Mouse (Mus musculus) heart, embryonic 14.5 days (tissue): ENCODE results near the gene Twnk. TPM values are rescaled to one million over a fixed set of nuclear protein-coding genes. Genes with fewer than 3 reads are reported as not detected.

Experiments used
- ATAC-seq: fragments of 200-750 bp; cut with Nextera tagmentation; 2 replicates; pipeline ENCODE4 v1.8.0; 2017; ENCODE audit warnings: low read depth, moderate TSS enrichment; ENCODE audit not compliant: insufficient number of reproducible peaks, insufficient read depth, low FRiP score
- H3K27ac ChIP-seq, 2 experiments: fragments of 200-500 bp in 1 of 2; fragments of 300-500 bp in 1 of 2; sonication (generic) in 1 of 2; replicated peaks in 1 of 2; 2 replicates each; pipeline ENCODE4 v1.5.1; 2012 to 2014; ENCODE audit warnings: low read depth in 2 of 2, low read length in 2 of 2, control low read depth in 1 of 2, mild to moderate bottlenecking in 1 of 2, mixed read lengths in 1 of 2; ENCODE audit not compliant: control insufficient read depth in 1 of 2, insufficient read depth in 1 of 2
- H3K27me3 ChIP-seq: fragments of 300-500 bp; sonication (generic); 2 replicates; pipeline ENCODE4 v1.6.1; 2014; ENCODE audit warnings: mild to moderate bottlenecking, low read length, control low read depth; ENCODE audit not compliant: control insufficient read depth, insufficient read depth
- H3K36me3 ChIP-seq: fragments of 300-500 bp; sonication (generic); 2 replicates; pipeline ENCODE4 v1.6.1; 2014; ENCODE audit warnings: mild to moderate bottlenecking, control low read depth, low read length, mixed read lengths; ENCODE audit not compliant: control insufficient read depth, insufficient read depth
- H3K4me1 ChIP-seq, 2 experiments: fragments of 200-500 bp in 1 of 2; fragments of 300-500 bp in 1 of 2; sonication (generic) in 1 of 2; 2 replicates each; pipeline ENCODE4 v1.6.1; 2012 to 2014; ENCODE audit warnings: low read length in 2 of 2, control low read depth in 1 of 2, mixed read lengths in 1 of 2; ENCODE audit not compliant: control insufficient read depth in 2 of 2, insufficient read depth in 2 of 2
- H3K4me2 ChIP-seq: fragments of 300-500 bp; sonication (generic); 2 replicates; pipeline ENCODE4 v1.6.1; 2014; ENCODE audit warnings: mild to moderate bottlenecking, low read length
- H3K4me3 ChIP-seq, 2 experiments: fragments of 200-500 bp in 1 of 2; fragments of 300-500 bp in 1 of 2; sonication (generic) in 1 of 2; 2 replicates each; pipeline ENCODE4 v1.5.1; 2012 to 2014; ENCODE audit warnings: low read length in 2 of 2, mild to moderate bottlenecking in 2 of 2, control low read depth in 1 of 2, low read depth in 1 of 2, moderate library complexity in 1 of 2; ENCODE audit not compliant: control insufficient read depth in 1 of 2, insufficient read depth in 1 of 2
- H3K9ac ChIP-seq: fragments of 300-500 bp; sonication (generic); 2 replicates; pipeline ENCODE4 v1.6.1; 2014; ENCODE audit warnings: mild to moderate bottlenecking, low read length
- H3K9me3 ChIP-seq: fragments of 300-500 bp; sonication (generic); 2 replicates; pipeline ENCODE4 v1.6.1; 2016; ENCODE audit warnings: low read length, control low read depth; ENCODE audit not compliant: control insufficient read depth
- WGBS: fragments of 180-500 bp; shearing (Covaris S2); extraction: QIAGEN DNeasy Blood & Tissue Kit; methylation state at CpG from one replicate; pipeline ENCODE4 v1.1.7; 2014; 5-methylcytosine and 5-hydroxymethylcytosine counted together
- polyA plus RNA-seq: library from polyadenylated mRNA; unstranded; fragments of >200 nt; fragmentation: Nextera tagmentation; extraction: Ambion mirVana; gene quantifications from 2 replicates; pipeline ENCODE4 v1.2.1, GENCODE M21; 2014

The Twnk gene
- polyA plus RNA-seq, 1 experiment from 2014 or later: 14.6 TPM

DNA sequence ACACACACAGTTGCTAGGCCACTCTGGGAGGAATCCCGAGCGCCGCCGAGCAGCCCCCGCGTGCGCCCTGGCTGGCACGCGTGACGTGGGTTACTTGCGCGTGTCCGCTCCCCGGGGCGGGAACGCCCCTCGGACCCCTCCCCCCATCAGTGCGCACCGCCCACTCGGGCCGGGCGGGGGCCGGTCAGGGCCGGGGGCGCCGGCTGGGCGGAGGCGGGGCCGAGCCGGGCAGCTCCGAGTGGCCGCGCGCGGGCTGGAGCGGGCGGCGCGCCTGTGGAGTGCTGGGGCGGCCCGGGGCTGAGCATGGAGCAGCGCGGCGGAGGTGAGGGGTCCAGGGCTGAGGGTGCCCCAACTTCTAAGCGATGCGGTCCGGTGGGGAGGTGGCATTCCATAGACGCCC, 12.4 kb downstream of the Twnk start:
- peak overlapping the region; percentile 96 for H3K9ac ChIP-seq
- peaks cover 24% of the 10 kb centered on the region for H3K36me3 ChIP-seq
- under 1% methylated on average over 48 of the region's 48 CpGs for WGBS
- peak overlapping the region; percentile 98 for H3K4me2 ChIP-seq
- H3K4me1 ChIP-seq: peaks cover 23 to 46% of the 10 kb centered on the region in 2 experiments
- H3K27ac ChIP-seq: peak overlapping the region; percentile 98 to 100
- H3K27me3 ChIP-seq: no peaks in the 10 kb centered on the region
- ATAC-seq: peak; percentile 76
- H3K4me3 ChIP-seq: peak overlapping the region; percentile 68 to 79
- no peaks in the 10 kb centered on the region for H3K9me3 ChIP-seq

GRCm38 (mm10) chr19:45018351-45018831, 12.9 kb downstream of the Twnk start:
- ATAC-seq: no peak
- 0% methylated on average over 12 of the region's 13 CpGs for WGBS
- Histone ChIP-seq H3K4me3 (peak overlapping the region; percentile 68 to 79), H3K4me2 (peak overlapping the region; percentile 98), H3K4me1 (peaks cover 23 to 46% of the 10 kb centered on the region in 2 experiments), H3K27me3 (no peaks in the 10 kb centered on the region), H3K9ac (peak overlapping the region; percentile 96), H3K36me3 (peaks cover 25% of the 10 kb centered on the region), H3K9me3 (no peaks in the 10 kb centered on the region), H3K27ac (peak overlapping the region; percentile 98 to 100)

DNA sequence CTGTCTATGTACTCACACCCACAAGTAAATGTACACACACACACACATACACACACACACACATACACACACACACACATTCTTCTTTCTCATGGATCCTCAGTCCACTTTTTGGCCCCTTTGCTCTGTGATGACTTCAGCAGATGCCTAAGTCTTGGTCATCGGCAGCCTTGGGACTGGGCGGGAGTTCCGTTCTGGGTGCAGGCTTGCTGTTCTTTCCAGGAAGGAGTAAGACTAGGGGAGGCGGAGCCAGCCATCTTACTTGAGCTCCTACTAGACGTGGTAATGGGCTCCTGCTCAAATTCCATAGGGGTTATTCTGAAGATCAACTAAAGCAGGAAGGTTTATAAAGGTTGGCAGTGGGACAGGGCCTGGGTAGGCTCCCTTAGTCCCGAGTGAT, 14.9 kb downstream of the Twnk start:
- peak overlapping the region; percentile 22 for H3K4me2 ChIP-seq
- WGBS: 52% methylated on average over 6 of the region's 6 CpGs
- H3K4me3 ChIP-seq: no peak overlapping the region
- peak overlapping the region; percentile 18; the same call in 1 of the 2 replicates for H3K9ac ChIP-seq
- no peak for ATAC-seq
- H3K27me3 ChIP-seq: no peaks in the 10 kb centered on the region
- H3K27ac ChIP-seq: no peak overlapping the region
- peaks cover 44% of the 10 kb centered on the region for H3K36me3 ChIP-seq
- H3K9me3 ChIP-seq: no peaks in the 10 kb centered on the region
- peaks cover 14 to 32% of the 10 kb centered on the region in 2 experiments for H3K4me1 ChIP-seq

- H3K27me3 ChIP-seq: no peaks in the 10 kb centered on the region
- peaks cover 14 to 32% of the 10 kb centered on the region in 2 experiments for H3K4me1 ChIP-seq
- 0 out of 2 replicates have a peak overlapping the region, but pooled peaks have one; percentile 18 for H3K4me2 ChIP-seq
- ATAC-seq: no peak
- no peak overlapping the region for H3K27ac ChIP-seq
- H3K4me3 ChIP-seq: no peak overlapping the region
- peaks cover 54% of the 10 kb centered on the region for H3K36me3 ChIP-seq
- WGBS: 82% methylated on average over 15 of the region's 15 CpGs
- H3K9ac ChIP-seq: peak overlapping the region; percentile 34; the same call in 1 of the 2 replicates
- H3K9me3 ChIP-seq: no peaks in the 10 kb centered on the region
These were observed 15.9 kb downstream of the Twnk start for GRCm38 (mm10) chr19:45021362-45021761.

GRCm38 (mm10) chr19:45023993-45024392, 18.5 kb downstream of the Twnk start:
- no peak overlapping the region for H3K4me3 ChIP-seq

DNA sequence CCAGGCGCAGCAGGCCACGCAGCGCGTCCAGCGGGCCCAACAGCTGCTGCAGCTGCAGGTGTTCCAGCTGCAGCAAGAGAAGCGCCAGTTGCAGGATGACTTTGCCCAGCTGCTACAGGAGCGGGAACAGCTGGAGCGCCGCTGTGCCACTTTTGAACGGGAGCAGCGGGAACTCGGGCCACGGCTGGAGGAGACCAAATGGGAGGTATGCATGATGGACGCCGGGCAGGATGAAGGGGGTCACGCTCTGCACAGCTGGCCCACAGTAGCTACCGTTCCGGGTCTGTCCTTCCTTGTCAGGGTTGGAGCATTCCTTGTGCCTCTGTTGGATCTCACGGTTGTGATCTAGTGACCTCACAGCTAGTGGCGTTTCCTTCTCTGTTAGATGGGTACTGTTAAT, 19.3 kb downstream of the Twnk start:
- H3K9ac ChIP-seq: no peak overlapping the region
- peaks cover 7 to 19% of the 10 kb centered on the region in 2 experiments for H3K4me1 ChIP-seq
- no peak overlapping the region for H3K4me3 ChIP-seq
- no peak for ATAC-seq
- no peaks in the 10 kb centered on the region for H3K9me3 ChIP-seq
- no peaks in the 10 kb centered on the region for H3K27me3 ChIP-seq
- WGBS: 94% methylated on average over 20 of the region's 20 CpGs
- no peak overlapping the region for H3K27ac ChIP-seq
- peaks cover 81% of the 10 kb centered on the region for H3K36me3 ChIP-seq
- H3K4me2 ChIP-seq: no peak overlapping the region

More at GRCm38 (mm10) chr19:45023993-45024392, 18.5 kb downstream of the Twnk start:
- Histone ChIP-seq H3K9ac (no peak overlapping the region), H3K4me1 (peaks cover 9 to 27% of the 10 kb centered on the region in 2 experiments), H3K27me3 (no peaks in the 10 kb centered on the region), H3K4me2 (no peak overlapping the region), H3K36me3 (peaks cover 80% of the 10 kb centered on the region), H3K27ac (no peak overlapping the region), H3K9me3 (no peaks in the 10 kb centered on the region)
- 79% methylated on average over 11 of the region's 11 CpGs for WGBS
- ATAC-seq: no peak; the same call in 1 of the 2 replicates

DNA sequence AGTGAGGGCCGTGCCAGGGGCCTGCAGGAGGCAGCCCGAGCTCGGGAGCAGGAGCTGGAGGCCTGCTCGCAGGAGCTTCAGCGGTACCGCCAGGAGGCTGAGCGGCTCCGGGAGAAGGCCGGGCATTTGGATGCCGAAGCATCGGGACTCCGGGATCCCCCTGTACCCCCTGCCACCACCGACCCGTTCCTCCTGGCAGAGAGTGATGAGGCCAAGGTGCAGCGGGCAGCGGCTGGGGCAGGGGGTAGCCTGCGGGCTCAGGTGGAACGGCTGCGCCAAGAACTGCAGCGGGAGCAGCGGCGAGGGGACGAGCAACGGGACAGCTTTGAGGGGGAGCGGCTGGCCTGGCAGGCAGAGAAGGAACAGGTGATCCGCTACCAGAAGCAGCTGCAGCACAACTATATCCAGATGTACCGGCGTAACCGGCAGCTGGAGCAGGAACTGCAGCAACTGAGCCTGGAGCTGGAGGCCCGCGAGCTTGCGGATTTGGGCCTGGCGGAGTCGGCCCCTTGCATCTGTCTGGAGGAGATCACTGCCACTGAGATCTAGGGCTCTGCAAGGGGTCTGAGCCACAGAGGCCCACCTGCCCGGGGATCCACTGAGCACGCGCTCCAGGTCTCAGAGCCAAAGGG, 20.6 kb downstream of the Twnk start:
- WGBS: 90% methylated on average over 37 of the region's 37 CpGs
- Histone ChIP-seq H3K9me3 (no peaks in the 10 kb centered on the region), H3K27ac (no peak overlapping the region), H3K27me3 (no peaks in the 10 kb centered on the region), H3K4me1 (peaks cover 6 to 18% of the 10 kb centered on the region in 2 experiments), H3K36me3 (peaks cover 76% of the 10 kb centered on the region), H3K9ac (no peak overlapping the region), H3K4me2 (no peak overlapping the region), H3K4me3 (no peak overlapping the region)
- ATAC-seq: no peak
